Mouse (Mus musculus) testis, postnatal 10 days (tissue): ENCODE measurements around the gene Pkd2.
"Not testable (repeated sequence)": the region's sequence is repeated elsewhere in the genome, so short reads cannot be mapped to it uniquely, and the experiment has no call there.

Experiments
- DNase-seq: peaks from one replicate; pipeline ENCODE4 v3.0.0; 2021; ENCODE audit warnings: low spot score

The Pkd2 gene

GRCm38 (mm10) chr5:104458832-104459705 lies at the start of gene Pkd2:
Gene Pkd2 (plus strand): TSS chr5:104459450.
- DNase-seq: peak; percentile 88

DNA sequence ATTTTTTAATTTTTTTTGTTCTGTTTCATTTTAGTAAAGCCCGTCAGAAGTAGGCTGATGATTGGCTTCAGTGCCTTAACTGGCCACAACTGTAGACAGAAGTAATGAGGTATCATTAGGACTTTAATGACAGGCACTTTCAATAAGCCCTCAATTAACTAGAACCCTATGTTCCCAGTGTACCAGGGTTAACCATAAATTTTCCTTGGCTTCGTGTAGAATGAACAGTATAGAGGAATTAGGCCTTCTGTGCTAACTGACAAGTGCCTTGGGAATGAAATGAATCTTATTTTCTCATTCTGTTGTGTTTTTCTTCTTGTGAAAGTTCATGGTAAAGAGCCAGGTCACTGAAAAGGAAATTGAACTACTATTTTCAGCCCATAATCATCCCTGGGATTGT lies 43.3 kb upstream of the Pkd2 start:
- no peak for DNase-seq

DNA sequence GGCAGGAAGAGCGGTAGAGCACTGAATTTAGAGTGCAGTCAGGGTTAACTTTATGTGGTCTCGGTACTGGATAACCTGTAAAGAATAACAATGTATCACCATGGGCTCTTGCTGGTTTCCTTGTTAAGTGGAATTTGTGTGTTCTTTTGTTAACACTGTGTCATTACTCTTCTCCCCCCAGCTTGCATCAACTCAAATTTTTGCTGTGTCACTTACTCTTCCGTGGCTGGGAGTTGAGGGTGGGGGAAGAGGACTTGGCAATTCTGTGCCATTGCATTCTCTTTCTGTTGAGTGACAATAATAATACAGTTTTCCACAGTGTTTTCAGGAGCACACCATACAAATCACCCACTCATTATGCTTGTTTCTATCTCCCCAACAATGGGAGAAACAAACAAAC lies 42.2 kb upstream of the Pkd2 start:
- no peak for DNase-seq

DNA sequence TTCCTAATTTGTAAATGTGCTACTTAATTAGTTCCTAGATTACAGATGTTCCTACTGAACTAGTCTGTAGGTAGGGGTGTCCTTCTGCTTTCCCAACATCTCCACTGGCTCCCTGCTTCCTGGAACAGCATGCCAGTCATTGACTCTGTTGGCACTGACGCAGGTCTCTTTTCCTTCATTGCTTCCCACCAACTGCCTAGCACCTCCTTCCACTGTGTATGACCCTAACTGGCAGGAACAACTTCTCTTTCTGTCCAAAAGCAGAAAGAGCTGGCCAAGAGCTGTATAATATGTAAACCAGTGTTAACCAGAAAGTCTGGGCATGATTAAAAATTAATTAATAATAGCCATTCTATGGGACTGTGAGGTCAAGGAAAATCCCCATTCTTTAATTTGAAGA lies 41.5 kb upstream of the Pkd2 start:
- no peak for DNase-seq

DNA sequence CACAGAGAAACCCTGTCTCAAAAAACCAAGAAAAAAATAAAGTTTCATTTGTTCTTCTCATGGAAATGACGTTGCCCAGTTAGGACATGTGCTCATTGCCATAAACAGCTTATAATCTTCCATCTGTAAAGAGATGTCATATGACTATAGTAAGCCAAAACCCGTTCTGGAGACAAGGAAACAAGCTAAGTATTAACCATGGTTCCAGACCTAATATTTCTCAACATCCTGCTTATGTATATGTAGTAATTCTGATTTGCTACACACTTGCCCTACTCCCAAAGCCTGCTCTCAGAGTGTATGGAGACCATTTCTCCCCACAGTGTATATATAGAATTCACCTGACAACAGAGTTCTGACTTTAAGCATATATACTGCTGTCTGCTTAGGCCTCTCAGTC lies 37.2 kb upstream of the Pkd2 start:
- DNase-seq: no peak

GRCm38 (mm10) chr5:104423861-104424260 lies 35.4 kb upstream of the Pkd2 start:
- no peak for DNase-seq

GRCm38 (mm10) chr5:104425949-104426348 lies 33.3 kb upstream of the Pkd2 start:
- DNase-seq: no peak

- peak; percentile 69 for DNase-seq
These were observed 26.4 kb upstream of the Pkd2 start for GRCm38 (mm10) chr5:104432886-104433285.

GRCm38 (mm10) chr5:104433968-104434565 lies 25.2 kb upstream of the Pkd2 start:
- DNase-seq: no peak

DNA sequence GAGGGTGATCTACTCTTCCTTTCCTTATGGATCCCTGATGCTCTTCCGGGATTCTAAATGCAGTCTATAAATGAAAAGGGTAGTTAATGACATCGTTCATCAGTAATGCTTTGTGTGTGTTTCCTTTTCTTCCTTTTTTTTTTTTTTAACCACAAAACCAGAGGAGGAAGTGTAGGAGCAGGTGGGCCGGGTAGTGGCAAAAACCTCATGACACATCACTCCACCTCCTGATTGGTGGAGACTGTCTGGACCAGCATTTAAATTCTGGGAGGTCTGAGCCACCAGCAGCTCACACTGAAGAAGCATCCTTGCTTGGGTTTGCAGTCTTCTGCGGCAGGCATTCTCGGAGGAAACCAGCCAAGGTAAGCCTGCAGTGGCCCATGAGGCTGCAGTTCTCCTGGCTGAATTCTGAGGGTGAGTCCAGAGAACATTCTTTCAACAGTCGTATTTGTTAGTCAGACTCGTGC lies 24.4 kb upstream of the Pkd2 start, which contains the start of gene Spp1:
Gene Spp1 (plus strand): TSS at position 284 of the 467 bp plus-strand sequence.
- DNase-seq: no peak

- no peak for DNase-seq
These were observed 22.7 kb upstream of the Pkd2 start for GRCm38 (mm10) chr5:104436406-104437076.

- no peak for DNase-seq
These were observed 16.9 kb upstream of the Pkd2 start for GRCm38 (mm10) chr5:104442396-104442795.

GRCm38 (mm10) chr5:104442850-104443249 lies 16.4 kb upstream of the Pkd2 start:
- DNase-seq: no peak

DNA sequence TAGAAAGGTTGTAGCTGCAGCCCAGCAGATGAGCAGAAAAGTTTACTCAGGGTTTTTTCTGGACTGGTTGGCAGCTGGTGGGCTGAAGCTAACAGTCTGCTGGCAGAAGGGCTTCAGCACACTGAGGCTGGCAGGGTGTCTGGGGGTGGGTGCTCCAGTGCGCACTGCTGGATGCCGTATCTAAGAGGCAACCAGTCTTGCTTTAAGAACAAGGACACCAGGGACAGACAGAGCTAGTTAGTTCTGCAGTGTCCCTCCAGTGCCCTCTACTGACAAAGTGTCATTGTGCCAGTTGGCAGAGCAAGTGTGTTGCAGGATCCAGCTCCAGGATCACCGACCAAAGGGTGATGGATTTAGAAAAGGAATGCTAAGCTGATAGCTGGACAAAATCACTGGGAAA lies 13.1 kb upstream of the Pkd2 start:
- DNase-seq: peak; percentile 63

DNA sequence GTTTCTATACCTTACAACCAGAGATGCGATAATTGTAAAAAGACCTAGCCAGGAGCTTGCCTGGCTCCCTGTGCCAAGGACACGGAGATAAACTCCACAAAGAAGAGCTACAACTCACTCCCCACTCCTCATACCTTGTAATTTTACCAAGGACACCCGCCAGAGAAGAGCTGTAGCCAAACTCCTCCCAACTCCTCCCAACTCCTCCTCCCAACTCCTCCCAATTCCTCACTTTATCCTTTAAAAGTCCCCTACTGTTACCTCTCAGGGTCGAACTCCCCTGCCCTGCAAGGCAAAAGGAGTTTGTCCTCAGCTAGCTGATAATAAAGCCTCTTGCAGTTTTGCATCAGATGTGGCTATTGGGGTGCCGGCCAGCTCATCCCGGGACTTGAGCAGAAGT lies 10.9 kb upstream of the Pkd2 start:
- not testable (repeated sequence) for DNase-seq

- no peak for DNase-seq
These were observed 9.8 kb upstream of the Pkd2 start for GRCm38 (mm10) chr5:104449491-104449890.

DNA sequence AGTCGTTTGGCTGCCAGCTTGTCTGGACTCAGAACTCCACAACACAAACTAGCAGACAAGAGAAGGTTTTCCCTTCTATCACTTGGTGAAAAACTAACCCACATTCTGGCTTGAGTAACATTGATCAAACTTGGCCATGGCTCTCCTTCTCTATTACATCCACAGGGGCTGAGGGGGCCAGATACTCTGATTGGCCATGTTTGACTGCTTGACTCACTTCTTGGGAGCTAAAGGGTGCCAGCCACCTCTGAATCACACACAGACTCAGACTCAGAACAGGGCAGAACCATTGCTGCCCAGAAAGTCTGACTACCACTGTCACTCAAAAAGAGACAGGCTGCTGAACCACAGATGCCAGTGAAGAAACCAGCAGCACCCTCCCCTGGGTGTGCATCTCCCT lies 6.2 kb upstream of the Pkd2 start:
- DNase-seq: no peak

DNA sequence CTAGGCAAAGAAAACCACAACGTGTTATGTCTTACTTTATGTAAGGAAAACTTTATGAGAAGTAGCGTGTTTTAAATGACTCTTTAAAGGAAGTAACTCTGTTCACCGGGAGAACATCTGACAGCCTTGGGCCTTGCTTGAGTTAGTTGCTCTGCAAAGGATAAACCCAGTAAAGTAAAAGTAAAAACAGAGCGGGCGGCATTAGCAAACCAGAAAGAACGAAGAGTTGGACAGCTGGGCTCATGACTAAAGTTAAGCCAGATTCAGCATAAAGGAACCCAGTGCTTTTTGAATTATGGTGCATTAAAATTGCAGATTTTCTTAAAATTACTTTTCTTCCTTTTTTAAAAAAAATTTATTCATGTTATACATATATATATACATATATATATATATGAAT lies 4.7 kb upstream of the Pkd2 start:
- no peak for DNase-seq

- DNase-seq: peak; percentile 77
These were observed 631 bp downstream of the Pkd2 start for GRCm38 (mm10) chr5:104459706-104460455.

- DNase-seq: no peak
These were observed 1.2 kb downstream of the Pkd2 start for GRCm38 (mm10) chr5:104460456-104460838.

DNA sequence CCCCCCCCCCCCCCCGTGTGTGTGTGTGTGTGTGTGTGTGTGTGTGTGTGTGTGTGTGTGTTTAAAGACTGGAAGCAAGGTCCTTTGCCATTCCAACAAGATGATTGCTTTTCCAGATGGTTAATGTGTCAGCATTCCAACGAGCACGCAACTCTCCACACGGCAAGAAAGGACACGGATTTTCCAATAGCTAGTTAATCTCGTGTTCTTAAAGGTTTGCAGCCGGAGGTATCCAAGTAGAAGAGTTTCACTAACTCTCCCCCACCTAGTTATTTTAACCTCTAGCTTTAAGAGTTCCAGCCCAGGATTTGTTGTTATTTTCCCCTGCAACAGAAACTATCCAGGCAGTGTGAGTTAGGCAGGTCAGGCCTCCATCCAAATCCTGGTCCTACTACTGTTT lies 1.6 kb downstream of the Pkd2 start:
- DNase-seq: no peak

DNA sequence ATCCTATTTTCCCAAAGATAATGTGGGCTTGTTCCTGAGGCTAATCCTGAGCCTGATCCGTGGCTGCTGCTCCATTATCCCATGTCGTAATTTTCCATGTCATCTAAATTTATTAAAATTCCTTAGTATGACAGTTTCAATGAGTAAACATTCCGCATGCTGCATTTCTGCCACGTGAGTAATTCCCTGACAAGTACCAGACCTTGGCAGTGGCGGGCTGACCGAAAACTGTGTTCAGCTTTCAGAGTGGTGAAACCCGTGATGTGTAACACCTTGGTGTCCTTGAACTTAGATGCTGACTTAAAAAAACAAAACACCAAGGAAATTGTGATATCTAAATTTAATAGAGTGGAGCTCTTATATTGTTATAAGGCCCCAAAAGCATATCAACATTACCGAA lies 6.0 kb downstream of the Pkd2 start:
- no peak for DNase-seq
